Mouse (Mus musculus) midbrain, postnatal 0 days (tissue): ENCODE results near the gene Rnaseh2b. TPM values are rescaled to one million over a fixed set of nuclear protein-coding genes. Genes with fewer than 3 reads are reported as not detected.

Experiments used
- ATAC-seq: fragments of 200-750 bp; cut with Nextera tagmentation; 2 replicates; pipeline ENCODE4 v1.8.0; 2017; ENCODE audit warnings: moderate number of reproducible peaks, mild to moderate bottlenecking, moderate TSS enrichment, moderate library complexity; ENCODE audit not compliant: low FRiP score
- DNase-seq: peaks from one replicate; pipeline ENCODE4 v3.0.0-alpha.2; 2015; ENCODE audit warnings: low spot score
- H3K27ac ChIP-seq: fragments of 300-500 bp; sonication (generic); 2 replicates; pipeline ENCODE4 v1.5.1; 2014; ENCODE audit warnings: low read depth, mild to moderate bottlenecking, low read length, mixed read lengths
- H3K27me3 ChIP-seq: fragments of 300-500 bp; sonication (generic); 2 replicates; pipeline ENCODE4 v1.6.1; 2014; ENCODE audit warnings: low read length, control low read depth, mixed read lengths; ENCODE audit not compliant: insufficient read depth
- H3K36me3 ChIP-seq: fragments of 300-500 bp; sonication (generic); 2 replicates; pipeline ENCODE4 v1.6.1; 2014; ENCODE audit warnings: low read length, control low read depth, mixed read lengths; ENCODE audit not compliant: insufficient read depth
- H3K4me1 ChIP-seq: fragments of 300-500 bp; sonication (generic); 2 replicates; pipeline ENCODE4 v1.6.1; 2014; ENCODE audit warnings: mild to moderate bottlenecking, control low read depth, antibody characterized with exemption, low read length, mixed read lengths; ENCODE audit not compliant: insufficient read depth
- H3K4me2 ChIP-seq: fragments of 300-500 bp; sonication (generic); 2 replicates; pipeline ENCODE4 v1.6.1; 2014; ENCODE audit warnings: low read depth, mild to moderate bottlenecking, low read length, mixed read lengths; ENCODE audit not compliant: poor library complexity, severe bottlenecking
- H3K4me3 ChIP-seq: fragments of 300-500 bp; sonication (generic); 2 replicates; pipeline ENCODE4 v1.5.1; 2014; ENCODE audit warnings: low read depth, mild to moderate bottlenecking, low read length, moderate library complexity
- H3K9ac ChIP-seq: fragments of 300-500 bp; sonication (generic); replicated peaks from 2 replicates; pipeline ENCODE4 v1.6.1; 2014; ENCODE audit warnings: mild to moderate bottlenecking, low read length, moderate library complexity, mixed read lengths; ENCODE audit not compliant: poor library complexity, severe bottlenecking
- H3K9me3 ChIP-seq: fragments of 300-500 bp; sonication (generic); 2 replicates; pipeline ENCODE4 v1.6.1; 2016; ENCODE audit warnings: low read length, control low read depth
- CTCF ChIP-seq: IDR thresholded peaks from 2 replicates; pipeline ENCODE4 v1.5.1; 2016; ENCODE audit warnings: antibody characterized with exemption, mild to moderate bottlenecking
- WGBS: fragments of 180-500 bp; shearing (Covaris S2); extraction: QIAGEN DNeasy Blood & Tissue Kit; methylation state at CpG from one replicate; pipeline ENCODE4 v1.1.7; 2014; 5-methylcytosine and 5-hydroxymethylcytosine counted together
- polyA plus RNA-seq: library from polyadenylated mRNA; unstranded; fragments of >200 nt; fragmentation: Nextera tagmentation; extraction: Ambion mirVana; gene quantifications from 2 replicates; pipeline ENCODE4 v1.2.1, GENCODE M21; 2015
- total RNA-seq: library from RNA; depleted of rRNA; stranded (reverse); fragments of >200 nt; gene quantifications from 2 replicates; pipeline ENCODE4 v1.2.3, GENCODE M21; 2014

The Rnaseh2b gene
- total and polyA plus RNA-seq, 2 experiments from 2014 or later = 24.1 to 29.8 TPM

GRCm38 (mm10) chr14:62353372-62353771 lies 61.0 kb downstream of the Rnaseh2b start:
- TF ChIP-seq CTCF = no peak

GRCm38 (mm10) chr14:62353793-62354192 lies 61.4 kb downstream of the Rnaseh2b start:
- Histone ChIP-seq H3K9ac (no peak overlapping the region), H3K4me3 (no peak overlapping the region), H3K27me3 (no peaks in the 10 kb centered on the region), H3K4me2 (no peak overlapping the region), H3K36me3 (peaks cover 8% of the 10 kb centered on the region; the same call in 1 of the 2 replicates), H3K9me3 (no peaks in the 10 kb centered on the region), H3K4me1 (no peaks in the 10 kb centered on the region), H3K27ac (no peak overlapping the region)
- no peak for DNase-seq
- WGBS = 97% methylated on average over 5 of the region's 5 CpGs
- no peak for ATAC-seq
- TF ChIP-seq CTCF = no peak

More at GRCm38 (mm10) chr14:62353372-62353771, 61.0 kb downstream of the Rnaseh2b start:
- H3K4me2 ChIP-seq = no peak overlapping the region
- no peaks in the 10 kb centered on the region for H3K4me1 ChIP-seq
- H3K4me3 ChIP-seq = no peak overlapping the region
- ATAC-seq (no peak), DNase-seq (no peak)
- no peaks in the 10 kb centered on the region for H3K27me3 ChIP-seq
- peaks cover 8% of the 10 kb centered on the region; the same call in 1 of the 2 replicates for H3K36me3 ChIP-seq
- WGBS = 62% methylated on average over 9 of the region's 9 CpGs
- H3K9ac ChIP-seq = no peak overlapping the region
- H3K27ac ChIP-seq = no peak overlapping the region
- H3K9me3 ChIP-seq = no peaks in the 10 kb centered on the region

GRCm38 (mm10) chr14:62355201-62355600 lies 62.8 kb downstream of the Rnaseh2b start:
- Histone ChIP-seq H3K4me1 (no peaks in the 10 kb centered on the region), H3K9me3 (no peaks in the 10 kb centered on the region), H3K27me3 (no peaks in the 10 kb centered on the region), H3K9ac (no peak overlapping the region), H3K4me2 (no peak overlapping the region), H3K27ac (no peak overlapping the region), H3K36me3 (peaks cover 4% of the 10 kb centered on the region; the same call in 1 of the 2 replicates), H3K4me3 (no peak overlapping the region)
- DNase-seq = no peak
- 95% methylated on average over 7 of the region's 7 CpGs for WGBS
- ATAC-seq = no peak
- no peak for TF ChIP-seq CTCF

- Histone ChIP-seq H3K4me3 (no peak overlapping the region), H3K36me3 (peaks cover 6% of the 10 kb centered on the region; the same call in 1 of the 2 replicates), H3K9ac (no peak overlapping the region), H3K9me3 (no peaks in the 10 kb centered on the region), H3K4me1 (no peaks in the 10 kb centered on the region), H3K4me2 (no peak overlapping the region), H3K27me3 (no peaks in the 10 kb centered on the region), H3K27ac (no peak overlapping the region)
- 88% methylated on average over 8 of the region's 8 CpGs for WGBS
- ATAC-seq = no peak
- DNase-seq = no peak
- no peak for TF ChIP-seq CTCF
Observed at GRCm38 (mm10) chr14:62361263-62361980, 69.0 kb downstream of the Rnaseh2b start.

- H3K27me3 ChIP-seq = no peaks in the 10 kb centered on the region
- H3K27ac ChIP-seq = no peak overlapping the region
- TF ChIP-seq CTCF = no peak
- DNase-seq (no peak), ATAC-seq (no peak)
- 94% methylated on average over 2 of the region's 2 CpGs for WGBS
- H3K4me1 ChIP-seq = no peaks in the 10 kb centered on the region
- H3K36me3 ChIP-seq = peaks cover 8% of the 10 kb centered on the region
- H3K4me3 ChIP-seq = no peak overlapping the region
- no peak overlapping the region for H3K4me2 ChIP-seq
- no peaks in the 10 kb centered on the region for H3K9me3 ChIP-seq
- H3K9ac ChIP-seq = no peak overlapping the region
Observed at GRCm38 (mm10) chr14:62363774-62364173, 71.4 kb downstream of the Rnaseh2b start.

GRCm38 (mm10) chr14:62370819-62371218 lies 78.4 kb downstream of the Rnaseh2b start:
- ATAC-seq (no peak), DNase-seq (no peak)
- H3K36me3 ChIP-seq = peaks cover 5% of the 10 kb centered on the region; the same call in 1 of the 2 replicates
- H3K9me3 ChIP-seq = no peaks in the 10 kb centered on the region
- no peaks in the 10 kb centered on the region for H3K27me3 ChIP-seq
- no peaks in the 10 kb centered on the region for H3K4me1 ChIP-seq
- H3K27ac ChIP-seq = no peak overlapping the region
- no peak for TF ChIP-seq CTCF
- no peak overlapping the region for H3K9ac ChIP-seq
- H3K4me3 ChIP-seq = no peak overlapping the region
- WGBS = 83% methylated on average over 6 of the region's 6 CpGs
- no peak overlapping the region for H3K4me2 ChIP-seq
